Mouse (Mus musculus) cerebellum, adult 2 months (tissue): ENCODE measurements around the gene Myl6. TPM values are rescaled to one million over a fixed set of nuclear protein-coding genes. Genes with fewer than 3 reads are reported as not detected.

Experiments
- DNase-seq, 2 experiments: peaks; one replicate each; pipeline ENCODE4 v3.0.0; 2021
- H3K27ac ChIP-seq: fragments of 200-500 bp; 2 replicates; pipeline ENCODE4 v1.5.1; 2012; ENCODE audit warnings: low read length, control low read depth, inconsistent platforms; ENCODE audit not compliant: insufficient read depth
- H3K27me3 ChIP-seq: fragments of 200-500 bp; 2 replicates; pipeline ENCODE4 v1.6.1; 2012; ENCODE audit warnings: inconsistent platforms, mild to moderate bottlenecking, low read length, moderate library complexity; ENCODE audit not compliant: control insufficient read depth, insufficient read depth
- H3K4me1 ChIP-seq: fragments of 200-500 bp; 2 replicates; pipeline ENCODE4 v1.6.1; 2011; ENCODE audit warnings: low read length; ENCODE audit not compliant: control insufficient read depth, insufficient read depth
- H3K4me3 ChIP-seq: fragments of 200-500 bp; replicated peaks from 2 replicates; pipeline ENCODE3; 2011; ENCODE audit warnings: mild to moderate bottlenecking, low read depth, low read length, control low read depth; ENCODE audit not compliant: insufficient read depth
- CTCF ChIP-seq: fragments of 200-500 bp; IDR thresholded peaks from 2 replicates; pipeline ENCODE4 v1.5.1; 2011; ENCODE audit warnings: low read depth, mild to moderate bottlenecking, control low read depth, low read length, moderate library complexity, borderline replicate concordance; ENCODE audit not compliant: insufficient read depth
- POLR2A ChIP-seq: fragments of 200-500 bp; IDR thresholded peaks from 2 replicates; pipeline ENCODE4 v1.6.1; 2011; ENCODE audit warnings: low read length, control low read depth, borderline replicate concordance; ENCODE audit not compliant: insufficient read depth
- WGBS: fragments of 180-500 bp; shearing (Covaris S2); methylation state at CpG from one replicate; pipeline ENCODE4 v1.1.7; 2018; 5-methylcytosine and 5-hydroxymethylcytosine counted together
- polyA plus RNA-seq: library from polyadenylated mRNA; depleted of rRNA; stranded (reverse); fragments of >200 nt; gene quantifications from 2 replicates; pipeline ENCODE4 v1.2.3, GENCODE M21; 2012

The Myl6 gene
- polyA plus RNA-seq, 1 experiment = 1,434 TPM

GRCm38 (mm10) chr10:128518833-128519232, 24.9 kb upstream of the Myl6 start:
- peak; percentile 77 for TF ChIP-seq CTCF
- no peak for TF ChIP-seq POLR2A
- 60% methylated on average over 7 of the region's 7 CpGs for WGBS
- no peaks in the 10 kb centered on the region for H3K27me3 ChIP-seq
- no peak overlapping the region for H3K4me3 ChIP-seq
- H3K27ac ChIP-seq = no peak overlapping the region
- H3K4me1 ChIP-seq = peaks cover 5% of the 10 kb centered on the region
- peak; percentile 51 to 61 for DNase-seq

GRCm38 (mm10) chr10:128516677-128517076, 22.7 kb upstream of the Myl6 start:
- TF ChIP-seq POLR2A = no peak
- no peak for TF ChIP-seq CTCF
- Histone ChIP-seq H3K27ac (no peak overlapping the region), H3K27me3 (no peaks in the 10 kb centered on the region), H3K4me3 (no peak overlapping the region), H3K4me1 (peaks cover 5% of the 10 kb centered on the region; the same call in 1 of the 2 replicates)
- DNase-seq = no peak
- WGBS = 41% methylated on average over 6 of the region's 6 CpGs

GRCm38 (mm10) chr10:128516029-128516428, 22.1 kb upstream of the Myl6 start:
- 53% methylated on average over 20 of the region's 20 CpGs for WGBS
- no peak for DNase-seq
- TF ChIP-seq POLR2A (no peak), CTCF (no peak)
- H3K27ac ChIP-seq = no peak overlapping the region
- no peaks in the 10 kb centered on the region for H3K27me3 ChIP-seq
- H3K4me3 ChIP-seq = no peak overlapping the region
- peaks cover 5% of the 10 kb centered on the region; the same call in 1 of the 2 replicates for H3K4me1 ChIP-seq

- Histone ChIP-seq H3K27ac (no peak overlapping the region), H3K4me3 (no peak overlapping the region), H3K4me1 (peaks cover 5% of the 10 kb centered on the region; the same call in 1 of the 2 replicates), H3K27me3 (no peaks in the 10 kb centered on the region)
- no peak for DNase-seq
- no peak for TF ChIP-seq CTCF
- no peak for TF ChIP-seq POLR2A
- WGBS = 87% methylated on average over 4 of the region's 4 CpGs
These were observed 21.1 kb upstream of the Myl6 start for GRCm38 (mm10) chr10:128515044-128515443.

GRCm38 (mm10) chr10:128511761-128512160, 17.8 kb upstream of the Myl6 start:
- Histone ChIP-seq H3K4me1 (no peaks in the 10 kb centered on the region), H3K27me3 (no peaks in the 10 kb centered on the region), H3K27ac (no peak overlapping the region), H3K4me3 (no peak overlapping the region)
- WGBS = 86% methylated on average over 12 of the region's 12 CpGs
- TF ChIP-seq CTCF (no peak), POLR2A (no peak)
- no peak for DNase-seq

- DNase-seq = no peak
- H3K27ac ChIP-seq = no peak overlapping the region
- no peaks in the 10 kb centered on the region for H3K4me1 ChIP-seq
- TF ChIP-seq POLR2A (no peak), CTCF (no peak)
- WGBS = 90% methylated on average over 9 of the region's 9 CpGs
- no peak overlapping the region for H3K4me3 ChIP-seq
- no peaks in the 10 kb centered on the region for H3K27me3 ChIP-seq
These were observed 17.2 kb upstream of the Myl6 start for GRCm38 (mm10) chr10:128511189-128511588.

- Histone ChIP-seq H3K4me1 (no peaks in the 10 kb centered on the region), H3K27ac (no peak overlapping the region), H3K4me3 (no peak overlapping the region), H3K27me3 (no peaks in the 10 kb centered on the region)
- no peak for TF ChIP-seq CTCF
- TF ChIP-seq POLR2A = no peak
- 88% methylated on average over 11 of the region's 11 CpGs for WGBS
- DNase-seq = no peak
These were observed 16.4 kb upstream of the Myl6 start for GRCm38 (mm10) chr10:128510301-128510700.

- Histone ChIP-seq H3K27ac (no peak overlapping the region), H3K27me3 (no peaks in the 10 kb centered on the region), H3K4me3 (no peak overlapping the region), H3K4me1 (0 out of 2 replicates have a peak, but pooled peaks cover under 1% of the 10 kb centered on the region)
- TF ChIP-seq POLR2A = no peak
- no peak for TF ChIP-seq CTCF
- 83% methylated on average over 4 of the region's 4 CpGs for WGBS
- no peak for DNase-seq
These were observed 15.9 kb upstream of the Myl6 start for GRCm38 (mm10) chr10:128509831-128510230.
